Mouse (Mus musculus): ENCODE measurements around the gene Cnot10. TPM values are rescaled to one million over a fixed set of nuclear protein-coding genes. Genes with fewer than 3 reads are reported as not detected.

Gene Cnot10
- polyA plus RNA-seq, 1 experiment from 2014 or later, result 60.7 TPM

DNA sequence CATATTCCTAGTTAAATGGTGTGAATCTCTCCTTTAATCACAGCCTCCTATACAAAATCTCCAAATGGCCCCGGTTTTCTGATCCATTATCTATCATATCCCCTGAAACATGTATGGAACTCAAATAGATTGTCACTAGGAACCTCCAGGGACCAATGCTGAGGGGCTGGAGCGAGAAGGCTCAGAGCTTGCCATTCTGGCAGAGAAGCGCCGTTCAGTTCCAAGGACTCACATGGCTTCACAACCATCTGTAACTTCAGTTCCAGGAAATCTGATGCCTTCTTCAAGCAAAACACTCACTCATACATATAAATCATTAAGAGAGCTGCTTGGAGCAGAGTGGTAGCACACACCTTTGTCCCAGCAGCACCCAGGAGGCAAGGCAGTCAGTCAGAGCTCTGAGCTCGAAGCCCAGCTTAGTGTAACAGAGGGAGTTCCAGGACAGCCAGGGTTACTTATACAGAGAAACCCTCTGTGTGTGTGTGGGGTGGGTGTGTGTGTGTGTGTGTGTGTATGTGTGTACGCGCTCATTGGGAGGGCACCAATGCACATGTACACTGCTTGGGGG lies 100.9 kb downstream of the Cnot10 start:
- no peak for ATAC-seq (ENCODE audit: low FRiP score)
- H3K27me3 ChIP-seq (ENCODE audit: control insufficient read depth, insufficient read depth, low read length), result no peaks in the 10 kb centered on the region
- no peak for DNase-seq (ENCODE audit: low spot score)
- H3K27ac ChIP-seq (ENCODE audit: low read depth, low read length), result no peak overlapping the region
- no peaks in the 10 kb centered on the region for H3K9me3 ChIP-seq (ENCODE audit: control insufficient read depth, low read length)
- H3K36me3 ChIP-seq (ENCODE audit: control insufficient read depth, insufficient read depth, low read length), result no peaks in the 10 kb centered on the region
- no peak overlapping the region for H3K9ac ChIP-seq (ENCODE audit: low read depth, low read length)
- H3K4me2 ChIP-seq (replicated peaks; ENCODE audit: low read depth, low read length), result no peak overlapping the region
- WGBS, result 65% methylated on average over 7 of the region's 7 CpGs
- peaks cover 13% of the 10 kb centered on the region for H3K4me1 ChIP-seq (replicated peaks; ENCODE audit: control insufficient read depth, insufficient read depth, low read length)
- H3K4me3 ChIP-seq (ENCODE audit: low read depth, low read length), result no peak overlapping the region

DNA sequence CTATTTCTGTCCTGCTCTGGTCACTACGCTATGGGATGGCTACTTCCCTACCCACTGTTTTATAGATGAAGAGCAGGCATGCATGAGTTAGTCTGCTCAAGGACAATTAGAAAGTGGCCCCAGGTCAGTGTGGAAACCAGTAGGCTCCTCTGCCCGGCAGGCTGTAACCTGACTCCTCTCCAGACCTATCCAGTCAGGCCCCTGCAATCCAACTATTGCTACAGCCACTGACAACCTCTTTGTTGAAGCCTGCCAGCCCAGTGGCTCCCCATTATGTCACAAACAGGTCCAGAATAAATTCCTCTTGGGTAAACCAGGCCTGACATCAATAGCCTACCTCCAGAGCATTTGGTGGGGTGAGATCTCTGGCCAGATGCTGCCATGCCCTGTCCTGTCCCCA lies 103.4 kb downstream of the Cnot10 start:
- Histone ChIP-seq H3K36me3 (ENCODE audit: control insufficient read depth, insufficient read depth, low read length) (no peaks in the 10 kb centered on the region), H3K27me3 (ENCODE audit: control insufficient read depth, insufficient read depth, low read length) (no peaks in the 10 kb centered on the region), H3K9me3 (ENCODE audit: control insufficient read depth, low read length) (no peaks in the 10 kb centered on the region), H3K4me1 (replicated peaks; ENCODE audit: control insufficient read depth, insufficient read depth, low read length) (peaks cover 13% of the 10 kb centered on the region), H3K4me2 (replicated peaks; ENCODE audit: low read depth, low read length) (no peak overlapping the region), H3K9ac (ENCODE audit: low read depth, low read length) (no peak overlapping the region), H3K27ac (ENCODE audit: low read depth, low read length) (peak overlapping the region; percentile 79), H3K4me3 (ENCODE audit: low read depth, low read length) (no peak overlapping the region)
- DNase-seq (ENCODE audit: low spot score) (no peak), ATAC-seq (ENCODE audit: low FRiP score) (peak; percentile 74)
- 12% methylated on average over 2 of the region's 2 CpGs for WGBS

Other genes starting within 250 kb of the Cnot10 start
- 56.5 and 57.8 TPM in 2 replicates for gene Crtap, start 249.5 kb downstream of the Cnot10 start, polyA plus RNA-seq (2014; fragmentation: Nextera tagmentation; extraction: Ambion mirVana)
- gene Glb1, start 239.1 kb downstream of the Cnot10 start, polyA plus RNA-seq (2014; fragmentation: Nextera tagmentation; extraction: Ambion mirVana), result 21.9 and 26.6 TPM in 2 replicates
- 2.4 and 3.1 TPM in 2 replicates for gene Tmppe, start 239.1 kb downstream of the Cnot10 start, polyA plus RNA-seq (2014; fragmentation: Nextera tagmentation; extraction: Ambion mirVana)
- gene Ccr4, start 135.3 kb downstream of the Cnot10 start, polyA plus RNA-seq (2014; fragmentation: Nextera tagmentation; extraction: Ambion mirVana), result not detected in 2 replicates
- not detected in 2 replicates for gene C130032M10Rik, start 124.5 kb downstream of the Cnot10 start, polyA plus RNA-seq (2014; fragmentation: Nextera tagmentation; extraction: Ambion mirVana)
- gene Trim71, start 75.8 kb downstream of the Cnot10 start, polyA plus RNA-seq (2014; fragmentation: Nextera tagmentation; extraction: Ambion mirVana), result 1.9 and 2.7 TPM in 2 replicates
- 111 and 129 TPM in 2 replicates for gene Dync1li1, start 48.6 kb upstream of the Cnot10 start, polyA plus RNA-seq (2014; fragmentation: Nextera tagmentation; extraction: Ambion mirVana)
- 22.7 and 26.6 TPM in 2 replicates for gene Cmtm6, start 90.9 kb upstream of the Cnot10 start, polyA plus RNA-seq (2014; fragmentation: Nextera tagmentation; extraction: Ambion mirVana)
- 66.1 and 77.8 TPM in 2 replicates for gene Cmtm7, start 141.7 kb upstream of the Cnot10 start, polyA plus RNA-seq (2014; fragmentation: Nextera tagmentation; extraction: Ambion mirVana)
- 22.1 and 29.3 TPM in 2 replicates for gene Cmtm8, start 204.0 kb upstream of the Cnot10 start, polyA plus RNA-seq (2014; fragmentation: Nextera tagmentation; extraction: Ambion mirVana)